ENCODE assay signal across 9 mouse cellular contexts in genomic region chr2:25194486-25195171, GRCm38 (mm10). TPM values are rescaled to one million over a fixed set of nuclear protein-coding genes. Genes with fewer than 3 reads are reported as not detected.
DNase-seq lines count a peak whose midpoint lies in the region; ATAC-seq lines count a peak whose summit lies in the region.
"Had no signal": no experiment of that assay in that cellular context is flagged by ENCODE, and none has a peak within 500 bp of the region (broad histone marks: within the 10 kb centered on the region; RNA-seq: fewer than 3 reads in every experiment).

No protein-coding gene starts in this region.

- H3K4me2 ChIP-seq in kidney, embryonic 14.5 days (replicated peaks; ENCODE audit: low read depth, low read length) = peak overlapping the region; percentile 56; the same call in 1 of the 2 replicates
- H3K4me2 ChIP-seq in embryonic facial prominence, embryonic 12.5 days (replicated peaks) = peak overlapping the region; percentile 43; the same call in 1 of the 2 replicates
- peak overlapping the region; percentile 41; the same call in 1 of the 2 replicates for H3K4me2 ChIP-seq in limb, embryonic 15.5 days
- H3K4me2 ChIP-seq in stomach, embryonic 14.5 days (replicated peaks; ENCODE audit: low read depth, low read length) = peak overlapping the region; percentile 36; the same call in 1 of the 2 replicates

- H3K4me3 ChIP-seq in kidney, embryonic 14.5 days (ENCODE audit: low read length) = no peak overlapping the region
- H3K4me3 ChIP-seq in embryonic facial prominence, embryonic 12.5 days = no peak overlapping the region
- peak overlapping the region; percentile 32 for H3K4me3 ChIP-seq in limb, embryonic 15.5 days
- H3K4me3 ChIP-seq in stomach, embryonic 14.5 days (ENCODE audit: low read depth, low read length) = no peak overlapping the region
- H3K4me3 ChIP-seq: hindbrain, embryonic 13.5 days had no signal

- peaks cover 13% of the 10 kb centered on the region for H3K36me3 ChIP-seq in kidney, embryonic 14.5 days (ENCODE audit: control insufficient read depth, insufficient read depth, low read length)
- peaks cover 7% of the 10 kb centered on the region for H3K36me3 ChIP-seq in embryonic facial prominence, embryonic 12.5 days
- peaks cover 15% of the 10 kb centered on the region for H3K36me3 ChIP-seq in limb, embryonic 15.5 days
- H3K36me3 ChIP-seq in stomach, embryonic 14.5 days (ENCODE audit: control insufficient read depth, insufficient read depth, low read length) = peaks cover 7% of the 10 kb centered on the region

- no peak for ATAC-seq in kidney, embryonic 14.5 days (ENCODE audit: low FRiP score, low TSS enrichment)
- ATAC-seq in embryonic facial prominence, embryonic 12.5 days (ENCODE audit: insufficient number of reproducible peaks, insufficient read depth, low FRiP score, low TSS enrichment) = no peak
- ATAC-seq in limb, embryonic 15.5 days (ENCODE audit: insufficient number of reproducible peaks, low FRiP score, low TSS enrichment, low read depth) = no peak
- ATAC-seq in stomach, embryonic 14.5 days (ENCODE audit: insufficient number of reproducible peaks, insufficient read depth, low FRiP score, low read depth) = no peak

- DNase-seq in kidney, adult 9 months = no peak
- DNase-seq in adrenal gland, postnatal 14 days = no peak
- no peak for DNase-seq in frontal cortex, postnatal 25 days (ENCODE audit: low spot score in 2 of 2)
- no peak for DNase-seq in left cerebral cortex, postnatal 14 days (ENCODE audit: low spot score in 2 of 2)

- no peak overlapping the region for H3K27ac ChIP-seq in kidney, embryonic 14.5 days (ENCODE audit: low read depth, low read length)
- no peak overlapping the region for H3K27ac ChIP-seq in embryonic facial prominence, embryonic 12.5 days
- no peak overlapping the region for H3K27ac ChIP-seq in limb, embryonic 15.5 days
- no peak overlapping the region; the same call in 1 of the 2 replicates for H3K27ac ChIP-seq in stomach, embryonic 14.5 days (ENCODE audit: low read length)
- H3K27ac ChIP-seq: hindbrain, embryonic 13.5 days had no signal

- peaks cover 4% of the 10 kb centered on the region; the same call in 1 of the 2 replicates for H3K4me1 ChIP-seq in kidney, embryonic 14.5 days (ENCODE audit: control insufficient read depth, insufficient read depth, low read length)
- peaks cover 16% of the 10 kb centered on the region for H3K4me1 ChIP-seq in embryonic facial prominence, embryonic 12.5 days
- H3K4me1 ChIP-seq in limb, embryonic 15.5 days = peaks cover 35% of the 10 kb centered on the region
- H3K4me1 ChIP-seq in stomach, embryonic 14.5 days (ENCODE audit: control insufficient read depth, insufficient read depth, low read length) = peaks cover 14% of the 10 kb centered on the region; the same call in 1 of the 2 replicates

- H3K9me3 ChIP-seq in kidney, embryonic 14.5 days (ENCODE audit: control insufficient read depth, low read length) = no peaks in the 10 kb centered on the region
- H3K9me3 ChIP-seq in embryonic facial prominence, embryonic 12.5 days = no peaks in the 10 kb centered on the region
- H3K9me3 ChIP-seq in limb, embryonic 15.5 days = no peaks in the 10 kb centered on the region
- H3K9me3 ChIP-seq in stomach, embryonic 14.5 days (ENCODE audit: control insufficient read depth, low read depth, low read length) = no peaks in the 10 kb centered on the region
- H3K9me3 ChIP-seq: hindbrain, embryonic 13.5 days had no signal

- intact Hi-C loops in left cerebral cortex, postnatal 14 days (cut with DNase I) = loop anchor here (5.0 kb wide), 1 partner anchor 63 kb away; the partner anchor contains the start of gene Tmem203

- no peaks in the 10 kb centered on the region for H3K27me3 ChIP-seq in kidney, embryonic 14.5 days (ENCODE audit: control insufficient read depth, insufficient read depth, low read length)
- H3K27me3 ChIP-seq in embryonic facial prominence, embryonic 12.5 days = peaks cover 39% of the 10 kb centered on the region
- H3K27me3 ChIP-seq in limb, embryonic 15.5 days = peaks cover 29% of the 10 kb centered on the region
- H3K27me3 ChIP-seq in stomach, embryonic 14.5 days (ENCODE audit: control insufficient read depth, insufficient read depth, low read length) = 0 out of 2 replicates have a peak, but pooled peaks cover 8% of the 10 kb centered on the region

- 87% methylated on average over 17 of the region's 17 CpGs for WGBS in kidney, embryonic 14.5 days
- 79% methylated on average over 17 of the region's 17 CpGs for WGBS in embryonic facial prominence, embryonic 12.5 days
- WGBS in limb, embryonic 15.5 days = 82% methylated on average over 17 of the region's 17 CpGs
- WGBS in stomach, embryonic 14.5 days = 84% methylated on average over 17 of the region's 17 CpGs

- peak overlapping the region; percentile 44 for H3K9ac ChIP-seq in kidney, embryonic 14.5 days (ENCODE audit: low read depth, low read length)
- H3K9ac ChIP-seq in embryonic facial prominence, embryonic 12.5 days = no peak overlapping the region
- H3K9ac ChIP-seq in limb, embryonic 15.5 days = no peak overlapping the region
- no peak overlapping the region; the same call in 1 of the 2 replicates for H3K9ac ChIP-seq in stomach, embryonic 14.5 days (replicated peaks; ENCODE audit: low read depth, low read length)

RNA-seq across cellular contexts. Expression of gene Tor4a, which starts 2.1 kb away (rescaled TPM):
- polyA plus RNA-seq in kidney, embryonic 14.5 days (2014; fragmentation: Nextera tagmentation; extraction: Ambion mirVana) = 6.8 and 11.3 TPM in 2 replicates
- 3.1 and 3.9 TPM in 2 replicates for polyA plus RNA-seq in embryonic facial prominence, embryonic 12.5 days (2016; fragmentation: Nextera tagmentation; extraction: Ambion mirVana)
- polyA plus RNA-seq in limb, embryonic 15.5 days (2015; fragmentation: Nextera tagmentation; extraction: Ambion mirVana) = 8.9 and 10.0 TPM in 2 replicates
- 12.8 and 15.8 TPM in 2 replicates for polyA plus RNA-seq in stomach, embryonic 14.5 days (2014; fragmentation: Nextera tagmentation; extraction: Ambion mirVana)
- 13.9 and 21.3 TPM in 2 replicates for total RNA-seq in adrenal gland, postnatal 14 days (2021)
- 1 to 10 TPM; 1.7 to 2.6 TPM for total RNA-seq in left cerebral cortex, postnatal 14 days (2021)

RNA-seq across cellular contexts. Expression of gene Nrarp, which starts 14.1 kb away (rescaled TPM):
- 8.7 and 21.0 TPM in 2 replicates for polyA plus RNA-seq in kidney, embryonic 14.5 days (2014; fragmentation: Nextera tagmentation; extraction: Ambion mirVana)
- 21.3 and 24.7 TPM in 2 replicates for polyA plus RNA-seq in embryonic facial prominence, embryonic 12.5 days (2016; fragmentation: Nextera tagmentation; extraction: Ambion mirVana)
- polyA plus RNA-seq in limb, embryonic 15.5 days (2015; fragmentation: Nextera tagmentation; extraction: Ambion mirVana) = 28.5 and 33.5 TPM in 2 replicates
- 8.0 and 8.9 TPM in 2 replicates for polyA plus RNA-seq in stomach, embryonic 14.5 days (2014; fragmentation: Nextera tagmentation; extraction: Ambion mirVana)
- 8.7 and 9.5 TPM in 2 replicates for total RNA-seq in adrenal gland, postnatal 14 days (2021)
- total RNA-seq in left cerebral cortex, postnatal 14 days (2021) = 10 to 100 TPM; 38.6 to 44.9 TPM

RNA-seq across cellular contexts. Expression of gene Nelfb, which starts 16.7 kb away (rescaled TPM):
- polyA plus RNA-seq in kidney, embryonic 14.5 days (2014; fragmentation: Nextera tagmentation; extraction: Ambion mirVana) = 72.7 and 101 TPM in 2 replicates
- polyA plus RNA-seq in embryonic facial prominence, embryonic 12.5 days (2016; fragmentation: Nextera tagmentation; extraction: Ambion mirVana) = 119 and 121 TPM in 2 replicates
- polyA plus RNA-seq in limb, embryonic 15.5 days (2015; fragmentation: Nextera tagmentation; extraction: Ambion mirVana) = 114 and 117 TPM in 2 replicates
- polyA plus RNA-seq in stomach, embryonic 14.5 days (2014; fragmentation: Nextera tagmentation; extraction: Ambion mirVana) = 102 TPM in 2 replicates
- 41.6 and 47.1 TPM in 2 replicates for total RNA-seq in adrenal gland, postnatal 14 days (2021)
- 10 to 100 TPM; 49.9 to 52.1 TPM for total RNA-seq in left cerebral cortex, postnatal 14 days (2021)

RNA-seq across cellular contexts. Expression of gene Stpg3, which starts 19.8 kb away (rescaled TPM):
- 0.49 and 0.54 TPM in 2 replicates for polyA plus RNA-seq in kidney, embryonic 14.5 days (2014; fragmentation: Nextera tagmentation; extraction: Ambion mirVana)
- not detected in 2 replicates for polyA plus RNA-seq in embryonic facial prominence, embryonic 12.5 days (2016; fragmentation: Nextera tagmentation; extraction: Ambion mirVana)
- polyA plus RNA-seq in limb, embryonic 15.5 days (2015; fragmentation: Nextera tagmentation; extraction: Ambion mirVana) = not detected in 2 replicates
- not detected in 2 replicates for polyA plus RNA-seq in stomach, embryonic 14.5 days (2014; fragmentation: Nextera tagmentation; extraction: Ambion mirVana)
- not detected in 2 replicates for total RNA-seq in adrenal gland, postnatal 14 days (2021)
- under 1 TPM; 0.27 to 0.44 TPM for total RNA-seq in left cerebral cortex, postnatal 14 days (2021)
- polyA plus RNA-seq: hindbrain, embryonic 13.5 days had no signal

RNA-seq across cellular contexts. Expression of gene Fam166a, which starts 23.9 kb away (rescaled TPM):
- 0.55 TPM in 1 of 2 replicates, not detected in the other for polyA plus RNA-seq in kidney, embryonic 14.5 days (2014; fragmentation: Nextera tagmentation; extraction: Ambion mirVana)
- 1.1 TPM in 1 of 2 replicates, not detected in the other for polyA plus RNA-seq in embryonic facial prominence, embryonic 12.5 days (2016; fragmentation: Nextera tagmentation; extraction: Ambion mirVana)
- polyA plus RNA-seq in limb, embryonic 15.5 days (2015; fragmentation: Nextera tagmentation; extraction: Ambion mirVana) = 0.81 TPM in 1 of 2 replicates, not detected in the other
- not detected in 2 replicates for polyA plus RNA-seq in stomach, embryonic 14.5 days (2014; fragmentation: Nextera tagmentation; extraction: Ambion mirVana)
- not detected in 2 replicates for total RNA-seq in adrenal gland, postnatal 14 days (2021)
- total RNA-seq in left cerebral cortex, postnatal 14 days (2021) = not detected
